Mouse (Mus musculus) G1E (cell line): ENCODE measurements around the gene Olfr12. TPM values are rescaled to one million over a fixed set of nuclear protein-coding genes. Genes with fewer than 3 reads are reported as not detected.

Experiments used
- ATAC-seq: 2 replicates; pipeline ENCODE4 v1.8.0; 2016; ENCODE audit warnings: mild to moderate bottlenecking; ENCODE audit not compliant: insufficient number of reproducible peaks, poor library complexity, low FRiP score, severe bottlenecking; ENCODE audit errors: extremely low read depth
- DNase-seq: peaks from one replicate; pipeline ENCODE4 v3.0.0; 2012; ENCODE audit warnings: low spot score
- H3K27me3 ChIP-seq: 2 replicates; pipeline ENCODE4 v1.6.1; 2012; ENCODE audit warnings: mild to moderate bottlenecking, low read length, inconsistent platforms; ENCODE audit not compliant: insufficient read depth
- H3K36me3 ChIP-seq: replicated peaks from 2 replicates; pipeline ENCODE3; 2012; ENCODE audit warnings: mild to moderate bottlenecking, inconsistent platforms
- H3K4me1 ChIP-seq: 2 replicates; pipeline ENCODE4 v1.6.1; 2012; ENCODE audit warnings: low read depth, low read length, inconsistent platforms, mixed read lengths; ENCODE audit not compliant: insufficient read depth
- H3K4me3 ChIP-seq: 2 replicates; pipeline ENCODE4 v1.5.1; 2012; ENCODE audit warnings: low read depth, mild to moderate bottlenecking, inconsistent platforms, low read length, moderate library complexity, mixed read lengths
- H3K9me3 ChIP-seq: replicated peaks from 2 replicates; pipeline ENCODE4 v1.6.1; 2012; ENCODE audit warnings: inconsistent platforms
- CTCF ChIP-seq: IDR thresholded peaks from 2 replicates; pipeline ENCODE4 v1.5.1; 2012; ENCODE audit warnings: low read depth, low read length, inconsistent platforms, mixed read lengths
- GATA1 ChIP-seq: IDR thresholded peaks from 2 replicates; pipeline ENCODE4 v1.6.1; 2012; ENCODE audit warnings: borderline replicate concordance, low read length, inconsistent platforms, mixed read lengths
- GATA2 ChIP-seq: IDR thresholded peaks from 2 replicates; pipeline ENCODE4 v1.6.1; 2012; ENCODE audit warnings: low read depth, low read length, inconsistent platforms, borderline replicate concordance
- POLR2AphosphoS5 ChIP-seq: IDR thresholded peaks from 2 replicates; pipeline ENCODE4 v1.6.1; 2012; ENCODE audit warnings: low read depth, low read length, inconsistent platforms; ENCODE audit not compliant: insufficient replicate concordance
- TAL1 ChIP-seq: conservative IDR thresholded peaks from 2 replicates; pipeline ENCODE4 v1.6.1; 2012; ENCODE audit warnings: low read depth, low read length, inconsistent platforms, mixed read lengths
- polyA plus RNA-seq: library from polyadenylated mRNA; stranded (reverse); fragments of >175 nt; gene quantifications from 2 replicates; pipeline ENCODE4 v1.2.3, GENCODE M21; 2012
- total RNA-seq, 2 experiments: library from RNA; stranded (forward) in 1 of 2; stranded (reverse) in 1 of 2; fragments of 200-1000 nt in 1 of 2; fragments of >200 nt in 1 of 2; fragmentation: Nextera tagmentation in 1 of 2; gene quantifications; 2 replicates each; pipeline ENCODE4 v1.2.3; 2014 to 2017

Olfr12 gene
- total and polyA plus RNA-seq, 3 experiments, result 0.16 TPM; not detected in 2

DNA sequence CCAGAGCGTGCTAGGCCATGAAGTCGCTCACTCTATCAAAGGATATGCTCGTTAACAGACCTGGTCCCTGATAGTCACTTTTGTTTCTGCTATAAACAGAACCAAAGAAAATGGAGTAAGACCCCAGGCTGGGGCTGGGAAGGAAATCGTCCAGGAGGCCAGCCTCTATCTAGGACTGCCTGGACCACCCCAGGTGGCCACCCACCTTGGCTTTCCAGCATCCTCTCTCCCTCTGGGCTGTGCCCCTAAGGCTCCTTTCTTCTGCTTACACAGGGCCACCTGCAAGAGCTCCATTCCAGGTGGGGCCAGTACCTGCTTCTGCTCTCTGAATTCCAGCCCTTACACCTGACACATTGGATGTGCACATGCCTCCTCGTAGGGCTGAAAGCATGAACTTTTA lies 14.6 kb downstream of the Olfr12 start:
- peaks cover 25% of the 10 kb centered on the region for H3K36me3 ChIP-seq
- peaks cover 13% of the 10 kb centered on the region for H3K27me3 ChIP-seq
- TF ChIP-seq GATA1, result no peak
- no peak for TF ChIP-seq GATA2
- TF ChIP-seq POLR2AphosphoS5, result no peak
- no peak for TF ChIP-seq CTCF
- TF ChIP-seq TAL1, result no peak
- H3K4me1 ChIP-seq, result peaks cover 3% of the 10 kb centered on the region
- no peak for ATAC-seq
- no peak overlapping the region for H3K4me3 ChIP-seq
- no peak for DNase-seq
- no peaks in the 10 kb centered on the region for H3K9me3 ChIP-seq

DNA sequence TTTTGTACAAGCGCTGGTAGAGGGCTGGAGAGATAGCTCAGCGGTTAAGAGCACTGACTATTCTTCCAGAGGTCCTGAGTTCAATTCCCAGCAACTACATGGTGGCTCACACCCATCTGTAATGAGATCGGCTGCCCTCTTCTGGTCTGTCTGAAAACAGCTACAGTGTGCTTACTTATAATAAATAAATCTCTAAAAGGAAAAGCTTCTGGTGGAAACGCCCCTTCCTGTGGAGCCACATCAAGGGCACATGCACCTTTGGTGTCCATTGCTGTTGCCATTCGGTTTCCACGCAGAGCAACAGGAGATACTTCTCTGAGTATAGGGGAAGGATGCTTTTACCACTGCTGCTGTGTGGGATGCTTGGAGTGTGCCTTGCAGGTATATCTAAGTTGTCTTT lies 15.4 kb downstream of the Olfr12 start:
- no peak for ATAC-seq
- peaks cover 13% of the 10 kb centered on the region for H3K27me3 ChIP-seq
- DNase-seq, result no peak

DNA sequence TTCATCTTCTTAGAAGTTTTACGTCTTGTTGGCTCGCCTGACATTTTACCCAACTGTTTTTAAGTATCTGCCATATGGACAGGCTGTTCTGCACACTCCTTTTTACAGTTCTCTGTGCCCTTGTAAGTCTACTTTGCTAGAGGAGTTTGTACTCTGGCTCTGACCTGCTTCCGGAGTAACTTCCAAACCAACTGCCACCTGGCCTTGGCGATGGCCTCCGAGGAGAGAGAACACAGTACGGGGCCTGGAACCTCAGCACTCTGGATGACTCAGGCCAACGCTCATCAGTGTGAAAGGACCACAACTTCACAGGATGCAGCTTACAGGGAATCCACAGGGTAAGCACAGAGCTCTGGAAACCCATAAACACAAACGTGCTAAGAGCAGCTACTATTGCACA lies 16.1 kb downstream of the Olfr12 start:
- Histone ChIP-seq H3K27me3 (peaks cover 13% of the 10 kb centered on the region), H3K4me1 (peaks cover 8% of the 10 kb centered on the region), H3K36me3 (peaks cover 40% of the 10 kb centered on the region), H3K9me3 (no peaks in the 10 kb centered on the region), H3K4me3 (no peak overlapping the region)
- no peak for DNase-seq
- ATAC-seq, result no peak
- TF ChIP-seq POLR2AphosphoS5, result no peak
- no peak for TF ChIP-seq GATA1
- no peak for TF ChIP-seq TAL1
- TF ChIP-seq GATA2, result no peak

More for the DNA sequence above, 15.4 kb downstream of the Olfr12 start:
- Histone ChIP-seq H3K36me3 (peaks cover 33% of the 10 kb centered on the region), H3K4me1 (peaks cover 3% of the 10 kb centered on the region), H3K4me3 (no peak overlapping the region), H3K9me3 (no peaks in the 10 kb centered on the region)
- TF ChIP-seq GATA1 (no peak), GATA2 (no peak), POLR2AphosphoS5 (no peak), CTCF (no peak), TAL1 (no peak)

DNA sequence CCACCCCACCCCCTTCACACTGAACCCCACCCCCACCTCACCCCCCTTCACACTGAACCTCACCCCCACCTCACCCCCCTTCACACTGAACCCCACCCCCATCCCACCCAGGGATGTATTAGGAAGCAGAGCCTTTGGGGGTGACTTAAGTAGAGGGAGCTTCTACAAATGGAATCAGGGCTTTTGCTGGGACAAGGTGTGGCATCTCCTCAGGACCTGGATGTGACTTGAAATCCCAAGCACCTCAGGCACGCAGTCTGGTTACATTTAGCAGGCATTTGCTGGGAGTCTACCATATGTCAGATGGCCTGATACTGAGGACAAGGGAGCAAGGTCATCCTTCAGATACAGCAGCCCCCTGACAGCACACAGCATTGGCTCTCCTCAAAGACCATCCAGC lies 17.0 kb downstream of the Olfr12 start:
- peaks cover 14% of the 10 kb centered on the region for H3K4me1 ChIP-seq
- ATAC-seq (no peak), DNase-seq (no peak)

GRCm38 (mm10) chr1:92634976-92635599 lies 17.5 kb downstream of the Olfr12 start:
- H3K4me3 ChIP-seq, result no peak overlapping the region
- H3K27me3 ChIP-seq, result peaks cover 9% of the 10 kb centered on the region
- TF ChIP-seq TAL1 (no peak), POLR2AphosphoS5 (no peak), CTCF (no peak), GATA2 (no peak), GATA1 (no peak)
- DNase-seq (no peak), ATAC-seq (no peak)
- H3K9me3 ChIP-seq, result no peaks in the 10 kb centered on the region
- H3K36me3 ChIP-seq, result peaks cover 54% of the 10 kb centered on the region
- H3K4me1 ChIP-seq, result peaks cover 19% of the 10 kb centered on the region

More for the DNA sequence above, 17.0 kb downstream of the Olfr12 start:
- Histone ChIP-seq H3K36me3 (peaks cover 49% of the 10 kb centered on the region), H3K9me3 (no peaks in the 10 kb centered on the region), H3K4me3 (no peak overlapping the region), H3K27me3 (peaks cover 10% of the 10 kb centered on the region)
- no peak for TF ChIP-seq CTCF
- TF ChIP-seq GATA1, result no peak
- TF ChIP-seq TAL1, result no peak
- no peak for TF ChIP-seq POLR2AphosphoS5
- no peak for TF ChIP-seq GATA2

DNA sequence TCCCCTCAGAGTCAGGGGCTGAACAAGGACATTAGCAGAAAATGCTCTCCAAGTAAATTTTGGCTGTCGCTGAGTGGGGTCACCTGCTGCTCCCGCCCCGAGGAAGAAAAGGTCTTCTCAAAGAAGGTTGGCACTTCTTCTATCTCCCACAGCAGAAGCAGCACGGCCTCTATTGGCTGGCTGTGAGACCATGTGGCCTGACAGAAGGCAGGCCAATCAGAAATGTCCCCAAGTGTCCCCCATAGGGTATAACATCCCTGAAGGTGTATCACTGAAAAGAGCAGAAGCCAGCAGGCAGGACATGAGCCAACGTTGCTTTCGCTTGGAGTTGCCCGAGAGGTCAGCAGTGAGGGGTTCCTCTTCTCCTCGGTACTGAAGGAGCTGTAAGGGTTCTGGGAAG lies 18.4 kb downstream of the Olfr12 start:
- no peak for DNase-seq
- peaks cover 61% of the 10 kb centered on the region for H3K36me3 ChIP-seq
- ATAC-seq, result no peak
- H3K4me1 ChIP-seq, result peaks cover 28% of the 10 kb centered on the region
- TF ChIP-seq GATA1, result no peak
- TF ChIP-seq CTCF, result no peak
- TF ChIP-seq TAL1, result no peak
- peaks cover 6% of the 10 kb centered on the region; the same call in 1 of the 2 replicates for H3K27me3 ChIP-seq
- H3K9me3 ChIP-seq, result no peaks in the 10 kb centered on the region
- no peak overlapping the region for H3K4me3 ChIP-seq

- no peak for DNase-seq
- Histone ChIP-seq H3K4me3 (no peak overlapping the region), H3K27me3 (peaks cover 4% of the 10 kb centered on the region; the same call in 1 of the 2 replicates), H3K36me3 (peaks cover 61% of the 10 kb centered on the region), H3K9me3 (no peaks in the 10 kb centered on the region), H3K4me1 (peaks cover 33% of the 10 kb centered on the region)
- TF ChIP-seq GATA1, result no peak
- TF ChIP-seq POLR2AphosphoS5, result no peak
- no peak for TF ChIP-seq GATA2
- no peak for TF ChIP-seq TAL1
- TF ChIP-seq CTCF, result no peak
- ATAC-seq, result no peak
Observed at GRCm38 (mm10) chr1:92636676-92637075, 19.1 kb downstream of the Olfr12 start.
